ENCODE assay signal across 8 mouse cellular contexts in the genomic region with DNA sequence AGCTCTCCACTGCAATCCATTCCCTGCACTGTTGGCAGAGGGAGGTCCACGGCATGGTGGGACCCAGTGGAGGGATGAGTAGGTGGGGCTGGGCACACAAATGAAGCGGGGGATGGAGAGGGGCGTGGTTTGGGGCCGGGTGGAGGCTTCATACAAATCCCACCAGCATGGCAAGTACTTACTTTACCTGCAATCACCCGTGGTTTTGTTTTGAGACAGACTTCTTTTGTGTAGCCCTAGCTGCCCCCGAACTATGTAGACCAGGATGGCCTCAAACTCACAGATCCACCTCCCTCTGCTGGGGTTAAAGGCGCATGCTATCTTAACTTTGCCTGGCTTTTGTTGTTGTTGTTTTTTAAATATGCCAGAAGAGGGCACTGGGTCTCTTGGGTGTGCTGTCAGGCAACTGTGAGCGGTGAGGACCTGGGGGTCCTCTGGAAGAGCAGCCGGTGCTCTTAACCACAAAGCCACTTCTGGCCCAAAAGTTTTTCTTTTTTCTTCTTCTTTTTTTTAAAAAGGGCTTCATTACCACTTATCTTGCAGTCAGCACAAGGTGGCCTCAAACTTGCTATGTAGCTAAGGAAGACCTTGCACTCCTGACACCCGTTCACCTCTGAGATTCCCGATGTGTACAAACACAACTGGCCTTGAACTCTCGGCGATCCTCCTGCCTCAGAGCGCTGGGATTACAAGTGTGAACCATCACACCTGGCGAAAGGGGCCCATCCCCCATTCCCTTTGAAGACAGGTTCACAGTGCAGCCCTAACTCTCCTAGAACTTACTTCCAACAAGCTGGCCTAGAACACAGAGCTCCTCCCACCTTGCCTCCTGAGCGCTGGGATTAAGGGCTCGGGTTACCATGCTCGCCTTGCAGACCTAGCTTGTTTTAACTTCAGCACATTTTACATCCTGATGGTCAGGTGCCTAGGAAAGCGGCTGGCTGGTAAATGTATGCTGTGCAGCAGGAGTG. TPM values are rescaled to one million over a fixed set of nuclear protein-coding genes. Genes with fewer than 3 reads are reported as not detected.
DNase-seq lines count a peak whose midpoint lies in the region; ATAC-seq and TF ChIP-seq lines count a peak whose summit lies in the region.

No protein-coding gene starts in this region.

- no peaks in the 10 kb centered on the region for H3K79me2 ChIP-seq in CH12.LX (replicated peaks; ENCODE audit: control insufficient read depth, extremely low read depth, insufficient read depth, poor library complexity, severe bottlenecking)

- H3K36me3 ChIP-seq in CH12.LX (replicated peaks in 1 of 2; ENCODE audit: control insufficient read depth in 1 of 2, insufficient read depth in 1 of 2, low read length in 1 of 2), result peaks cover 0 to 17% of the 10 kb centered on the region in 2 experiments
- peaks cover 32% of the 10 kb centered on the region for H3K36me3 ChIP-seq in forebrain, embryonic 14.5 days (ENCODE audit: control insufficient read depth, insufficient read depth, low read length)
- no peaks in the 10 kb centered on the region for H3K36me3 ChIP-seq in liver, embryonic 16.5 days (ENCODE audit: control insufficient read depth, insufficient read depth)

- H3K9me3 ChIP-seq in CH12.LX (replicated peaks; ENCODE audit: low read length), result no peaks in the 10 kb centered on the region
- no peaks in the 10 kb centered on the region for H3K9me3 ChIP-seq in forebrain, embryonic 14.5 days (replicated peaks; ENCODE audit: control insufficient read depth, low read length)
- no peaks in the 10 kb centered on the region for H3K9me3 ChIP-seq in liver, embryonic 16.5 days (replicated peaks; ENCODE audit: control insufficient read depth, low read length)

- ATAC-seq in forebrain, embryonic 14.5 days, result no peak
- peak; percentile 12; the same call in 1 of the 2 replicates for ATAC-seq in liver, embryonic 16.5 days (ENCODE audit: low read depth)
- ATAC-seq in activated CD4-positive, CD25-positive, alpha-beta regulatory T cell, adult 4 months, result no peak

- in situ Hi-C loops in CH12.LX (cut with MboI; ENCODE audit: low pct_ligation_motif_present, low pct_unique_long_range_greater_than_20kb, low sequenced_read_pairs), result no loop called here

- TF ChIP-seq POLR2A in cerebellum, adult 2 months (IDR thresholded peaks at IDR 0.05; ENCODE audit: borderline replicate concordance, insufficient read depth, low read length), result no peak
- no peak for TF ChIP-seq POLR2A in CH12.LX (IDR thresholded peaks at IDR 0.05; ENCODE audit: low read depth, low read length)

- no peak overlapping the region for H3K9ac ChIP-seq in CH12.LX (ENCODE audit: insufficient read depth, low read depth)
- peak overlapping the region; percentile 49; the same call in 1 of the 2 replicates for H3K9ac ChIP-seq in forebrain, embryonic 14.5 days (ENCODE audit: low read length)
- no peak overlapping the region for H3K9ac ChIP-seq in liver, embryonic 16.5 days (ENCODE audit: low read depth, low read length)

- dilution Hi-C loops in CH12.LX (cut with MboI; ENCODE audit: extremely low pct_ligation_motif_present, extremely low pct_unique_long_range_greater_than_20kb, low sequenced_read_pairs), result no loop called here

- no peak overlapping the region for H3K27ac ChIP-seq in cerebellum, adult 2 months (ENCODE audit: insufficient read depth, low read length)
- H3K27ac ChIP-seq in CH12.LX (ENCODE audit: insufficient read depth, low read depth), result no peak overlapping the region
- peak overlapping the region; percentile 96 for H3K27ac ChIP-seq in forebrain, embryonic 14.5 days (ENCODE audit: low read depth, low read length)
- H3K27ac ChIP-seq in liver, embryonic 16.5 days (ENCODE audit: low read length), result no peak overlapping the region

- WGBS in cerebellum, adult 2 months, result 53% methylated on average over 19 of the region's 19 CpGs
- WGBS in forebrain, embryonic 14.5 days, result 7% methylated on average over 19 of the region's 19 CpGs
- 11% methylated on average over 19 of the region's 19 CpGs for WGBS in liver, embryonic 16.5 days (ENCODE audit: insufficient replicate concordance)

- H3K4me2 ChIP-seq in CH12.LX (ENCODE audit: insufficient read depth, low read depth, poor library complexity, severe bottlenecking), result no peak overlapping the region
- peak overlapping the region; percentile 40 for H3K4me2 ChIP-seq in forebrain, embryonic 14.5 days (ENCODE audit: low read length)
- H3K4me2 ChIP-seq in liver, embryonic 16.5 days (ENCODE audit: low read depth, low read length), result peak overlapping the region; percentile 49; the same call in 1 of the 2 replicates

- peak; percentile 5 for TF ChIP-seq RAD21 in CH12.LX (IDR thresholded peaks at IDR 0.05; ENCODE audit: low read depth, low read length)

- peaks cover 26% of the 10 kb centered on the region for H3K4me1 ChIP-seq in cerebellum, adult 2 months (ENCODE audit: control insufficient read depth, insufficient read depth, low read length)
- H3K4me1 ChIP-seq in CH12.LX (ENCODE audit: control insufficient read depth in 1 of 2, insufficient read depth in 2 of 2), result peaks cover 0 to 15% of the 10 kb centered on the region in 2 experiments; a peak in 2 of 4 replicates
- peaks cover 50% of the 10 kb centered on the region for H3K4me1 ChIP-seq in forebrain, embryonic 14.5 days (ENCODE audit: control insufficient read depth, insufficient read depth, low read length)
- H3K4me1 ChIP-seq in liver, embryonic 16.5 days (ENCODE audit: control insufficient read depth, low read depth, low read length), result peaks cover 33% of the 10 kb centered on the region

- no peak overlapping the region for H3K4me3 ChIP-seq in cerebellum, adult 2 months (replicated peaks; ENCODE audit: insufficient read depth, low read depth, low read length)
- no peak overlapping the region for H3K4me3 ChIP-seq in CH12.LX (replicated peaks in 1 of 3; ENCODE audit: low read depth in 2 of 3, low read length in 2 of 3, poor library complexity in 1 of 3)
- H3K4me3 ChIP-seq in forebrain, embryonic 14.5 days (ENCODE audit: low read depth, low read length), result no peak overlapping the region
- H3K4me3 ChIP-seq in liver, embryonic 16.5 days (ENCODE audit: low read depth, low read length), result peak overlapping the region; percentile 11; the same call in 1 of the 2 replicates

- no peak for DNase-seq in cerebellum, adult 2 months
- DNase-seq in cerebellum, adult 11 months, result no peak
- DNase-seq in CH12.LX (ENCODE audit: extremely low read depth), result no peak
- DNase-seq in forebrain, embryonic 14.5 days (ENCODE audit: low spot score), result peak; percentile 49
- DNase-seq in thymus, postnatal 36 days, result peak; percentile 43 to 63
- no peak for DNase-seq in spleen, postnatal 4 days (ENCODE audit: low spot score in 2 of 2)

- H3K27me3 ChIP-seq in cerebellum, adult 2 months (ENCODE audit: control insufficient read depth, insufficient read depth, low read length), result no peaks in the 10 kb centered on the region
- no peaks in the 10 kb centered on the region for H3K27me3 ChIP-seq in CH12.LX (replicated peaks)
- H3K27me3 ChIP-seq in forebrain, embryonic 14.5 days (replicated peaks; ENCODE audit: control insufficient read depth, insufficient read depth, low read length), result no peaks in the 10 kb centered on the region
- H3K27me3 ChIP-seq in liver, embryonic 16.5 days (ENCODE audit: control insufficient read depth, insufficient read depth, low read depth, low read length), result no peaks in the 10 kb centered on the region

- TF ChIP-seq CTCF in cerebellum, adult 2 months (IDR thresholded peaks at IDR 0.05; ENCODE audit: borderline replicate concordance, insufficient read depth, low read depth, low read length), result 0 out of 2 replicates have a peak, but pooled peaks have one; percentile 16
- TF ChIP-seq CTCF in CH12.LX (conservative IDR thresholded peaks at IDR 0.05 in 1 of 2, IDR thresholded peaks at IDR 0.05 in 1 of 2; ENCODE audit: low read depth in 2 of 2, low read length in 2 of 2), result peak in 1 of 2 experiments; percentile 30; a peak in 2 of 4 replicates

- no peak for TF ChIP-seq EP300 in CH12.LX (IDR thresholded peaks at IDR 0.05; ENCODE audit: low read length)

TF ChIP-seq in CH12.LX, 34 proteins besides CTCF, POLR2A, EP300 and RAD21 (continues in another document):
- no peak for TF ChIP-seq PAX5 (IDR thresholded peaks at IDR 0.05; ENCODE audit: low read length)
- no peak for TF ChIP-seq ZNF384 (IDR thresholded peaks at IDR 0.05; ENCODE audit: low read depth, low read length)
- TF ChIP-seq MYC (IDR thresholded peaks at IDR 0.05; ENCODE audit: low read depth, low read length), result no peak
- no peak for TF ChIP-seq MAFK (IDR thresholded peaks at IDR 0.05; ENCODE audit: insufficient replicate concordance, low read length)
- no peak for TF ChIP-seq NELFE (IDR thresholded peaks at IDR 0.05; ENCODE audit: low read depth, low read length)
- no peak for TF ChIP-seq MEF2A (IDR thresholded peaks at IDR 0.05; ENCODE audit: borderline replicate concordance, low read depth, low read length)
- TF ChIP-seq TCF12 (IDR thresholded peaks at IDR 0.05; ENCODE audit: low read depth, low read length), result no peak
- no peak for TF ChIP-seq ZC3H11A (IDR thresholded peaks at IDR 0.05; ENCODE audit: low read depth, low read length)

RNA-seq across cellular contexts. Expression of gene Dpf1, which starts 15.9 kb away (rescaled TPM):
- polyA plus RNA-seq in cerebellum, adult 2 months (2012; rRNA removed), result 28.3 and 29.8 TPM in 2 replicates
- 1.3 and 3.0 TPM in 2 replicates for total RNA-seq in CH12.LX (2012; rRNA removed)
- total RNA-seq in CH12.LX (2014; rRNA removed), result 0.35 and 0.38 TPM in 2 replicates
- polyA plus RNA-seq in CH12.LX (2012; ENCODE audit: insufficient read length, low read depth), result 0.97 and 1.9 TPM in 2 replicates
- 167 and 205 TPM in 2 replicates for polyA plus RNA-seq in forebrain, embryonic 14.5 days (2014; fragmentation: Nextera tagmentation; extraction: Ambion mirVana)
- polyA plus RNA-seq in liver, embryonic 16.5 days (2015; fragmentation: Nextera tagmentation; extraction: Ambion mirVana), result 1.2 and 1.5 TPM in 2 replicates
- not detected for polyA plus RNA-seq in activated CD4-positive, CD25-positive, alpha-beta regulatory T cell, adult 4 months (2017; shearing (Covaris generic))

RNA-seq across cellular contexts. Expression of gene Ppp1r14a, which starts 30.5 kb away (rescaled TPM):
- polyA plus RNA-seq in cerebellum, adult 2 months (2012; rRNA removed), result 81.8 and 99.7 TPM in 2 replicates
- not detected in 2 replicates for total RNA-seq in CH12.LX (2012; rRNA removed)
- total RNA-seq in CH12.LX (2014; rRNA removed), result not detected in 2 replicates
- not detected in 2 replicates for polyA plus RNA-seq in CH12.LX (2012; ENCODE audit: insufficient read length, low read depth)
- 5.7 and 9.8 TPM in 2 replicates for polyA plus RNA-seq in forebrain, embryonic 14.5 days (2014; fragmentation: Nextera tagmentation; extraction: Ambion mirVana)
- 2.5 and 2.7 TPM in 2 replicates for polyA plus RNA-seq in liver, embryonic 16.5 days (2015; fragmentation: Nextera tagmentation; extraction: Ambion mirVana)
- polyA plus RNA-seq in activated CD4-positive, CD25-positive, alpha-beta regulatory T cell, adult 4 months (2017; shearing (Covaris generic)), result not detected

RNA-seq across cellular contexts. Expression of gene Spint2, which starts 37.9 kb away (rescaled TPM):
- polyA plus RNA-seq in cerebellum, adult 2 months (2012; rRNA removed), result 46.2 and 54.9 TPM in 2 replicates
- total RNA-seq in CH12.LX (2012; rRNA removed) (25.6 and 29.1 TPM in 2 replicates), CH12.LX (2014; rRNA removed) (not detected in 2 replicates)
- 3.7 and 4.1 TPM in 2 replicates for polyA plus RNA-seq in CH12.LX (2012; ENCODE audit: insufficient read length, low read depth)
- polyA plus RNA-seq in forebrain, embryonic 14.5 days (2014; fragmentation: Nextera tagmentation; extraction: Ambion mirVana), result 46.6 and 51.3 TPM in 2 replicates
- 30.9 and 38.6 TPM in 2 replicates for polyA plus RNA-seq in liver, embryonic 16.5 days (2015; fragmentation: Nextera tagmentation; extraction: Ambion mirVana)
- polyA plus RNA-seq in activated CD4-positive, CD25-positive, alpha-beta regulatory T cell, adult 4 months (2017; shearing (Covaris generic)), result 10 to 100 TPM; 66.6 to 70.2 TPM

Comparison
In these comparisons a context has a peak if more than half of its experiments do, and no peak if none do; other contexts are left out.
1. DNase-seq: peak in forebrain, embryonic 14.5 days (single experiment) and thymus, postnatal 36 days (2 of 2); none in cerebellum, adult 2 months (0 of 2), cerebellum, adult 11 months (single experiment), CH12.LX (single experiment) and spleen, postnatal 4 days (0 of 2).
2. RNA of gene Dpf1, which starts 15.9 kb away (polyA plus RNA-seq): 167 to 205 TPM in forebrain, embryonic 14.5 days and 28.3 to 29.8 TPM in cerebellum, adult 2 months; 1.2 to 1.5 TPM in liver, embryonic 16.5 days, 0.97 to 1.9 TPM in CH12.LX and not detected in activated CD4-positive, CD25-positive, alpha-beta regulatory T cell, adult 4 months; every median in the first group is over 10 times any median in the second.